Mouse (Mus musculus) heart, postnatal 0 days (tissue): Measurements from ENCODE around the gene Arhgef16. TPM values are rescaled to one million over a fixed set of nuclear protein-coding genes. Genes with fewer than 3 reads are reported as not detected.

Experiments used
- ATAC-seq: fragments of 200-750 bp; cut with Nextera tagmentation; 2 replicates; pipeline ENCODE4 v1.8.0; 2017; ENCODE audit warnings: low read depth, moderate number of reproducible peaks, moderate library complexity; ENCODE audit not compliant: insufficient read depth
- DNase-seq: peaks from one replicate; pipeline ENCODE4 v3.0.0-alpha.2; 2016; ENCODE audit warnings: low spot score
- H3K27ac ChIP-seq: fragments of 300-500 bp; sonication (generic); 2 replicates; pipeline ENCODE4 v1.5.1; 2014; ENCODE audit warnings: low read depth, mild to moderate bottlenecking
- H3K27me3 ChIP-seq: fragments of 300-500 bp; sonication (generic); 2 replicates; pipeline ENCODE4 v1.6.1; 2014; ENCODE audit warnings: low read length, mixed read lengths; ENCODE audit not compliant: control insufficient read depth, insufficient read depth
- H3K36me3 ChIP-seq: fragments of 300-500 bp; sonication (generic); replicated peaks from 2 replicates; pipeline ENCODE4 v1.6.1; 2014; ENCODE audit warnings: low read length, mixed read lengths; ENCODE audit not compliant: control insufficient read depth, insufficient read depth
- H3K4me1 ChIP-seq: fragments of 300-500 bp; sonication (generic); 2 replicates; pipeline ENCODE4 v1.6.1; 2014; ENCODE audit warnings: antibody characterized with exemption; ENCODE audit not compliant: control insufficient read depth, insufficient read depth
- H3K4me2 ChIP-seq: fragments of 300-500 bp; sonication (generic); 2 replicates; pipeline ENCODE4 v1.6.1; 2014; ENCODE audit warnings: low read depth, mild to moderate bottlenecking, low read length, moderate library complexity
- H3K4me3 ChIP-seq: fragments of 300-500 bp; sonication (generic); 2 replicates; pipeline ENCODE4 v1.5.1; 2014; ENCODE audit warnings: low read depth, low read length
- H3K9ac ChIP-seq: fragments of 300-500 bp; sonication (generic); replicated peaks from 2 replicates; pipeline ENCODE4 v1.6.1; 2014; ENCODE audit warnings: low read depth, low read length, mixed read lengths
- H3K9me3 ChIP-seq: fragments of 300-500 bp; sonication (generic); replicated peaks from 2 replicates; pipeline ENCODE4 v1.6.1; 2016; ENCODE audit warnings: low read length; ENCODE audit not compliant: control insufficient read depth
- CTCF ChIP-seq: IDR thresholded peaks from 2 replicates; pipeline ENCODE4 v1.5.1; 2016; ENCODE audit warnings: antibody characterized with exemption, control low read depth, low read depth
- EP300 ChIP-seq: IDR thresholded peaks from 2 replicates; pipeline ENCODE4 v1.6.1; 2016; ENCODE audit warnings: antibody characterized with exemption, low read depth
- WGBS: fragments of 180-500 bp; shearing (Covaris S2); extraction: QIAGEN DNeasy Blood & Tissue Kit; methylation state at CpG from one replicate; pipeline ENCODE4 v1.1.7; 2014; 5-methylcytosine and 5-hydroxymethylcytosine counted together
- polyA plus RNA-seq: library from polyadenylated mRNA; unstranded; fragments of >200 nt; fragmentation: Nextera tagmentation; extraction: Ambion mirVana; gene quantifications from 2 replicates; pipeline ENCODE4 v1.2.1, GENCODE M21; 2015
- total RNA-seq: library from RNA; depleted of rRNA; stranded (reverse); fragments of >200 nt; gene quantifications from 2 replicates; pipeline ENCODE4 v1.2.3, GENCODE M21; 2014; ENCODE audit warnings: low replicate concordance

The Arhgef16 gene
- total and polyA plus RNA-seq, 2 experiments from 2014 or later = 0.49 to 2.6 TPM

- Histone ChIP-seq H3K4me3 (no peak overlapping the region), H3K9ac (no peak overlapping the region), H3K36me3 (no peaks in the 10 kb centered on the region), H3K4me1 (peaks cover 12% of the 10 kb centered on the region), H3K4me2 (no peak overlapping the region), H3K9me3 (no peaks in the 10 kb centered on the region), H3K27me3 (no peaks in the 10 kb centered on the region), H3K27ac (0 out of 2 replicates have a peak overlapping the region, but pooled peaks have one; percentile 30)
- DNase-seq = no peak
- no peak for TF ChIP-seq CTCF
- no peak for TF ChIP-seq EP300
- peak; percentile 53; the same call in 1 of the 2 replicates for ATAC-seq
- 31% methylated on average over 4 of the region's 4 CpGs for WGBS
Observed at GRCm38 (mm10) chr4:154293735-154294201, 7.7 kb downstream of the Arhgef16 start.

- ATAC-seq (no peak), DNase-seq (no peak)
- Histone ChIP-seq H3K4me1 (no peaks in the 10 kb centered on the region), H3K27ac (no peak overlapping the region), H3K9ac (no peak overlapping the region), H3K36me3 (no peaks in the 10 kb centered on the region), H3K4me3 (no peak overlapping the region), H3K27me3 (no peaks in the 10 kb centered on the region), H3K9me3 (no peaks in the 10 kb centered on the region), H3K4me2 (no peak overlapping the region)
- no peak for TF ChIP-seq EP300
- no peak for TF ChIP-seq CTCF
- 54% methylated on average over 7 of the region's 7 CpGs for WGBS
Observed at GRCm38 (mm10) chr4:154283671-154284070, 17.8 kb downstream of the Arhgef16 start.

- Histone ChIP-seq H3K9me3 (no peaks in the 10 kb centered on the region), H3K4me3 (no peak overlapping the region), H3K4me2 (no peak overlapping the region), H3K4me1 (no peaks in the 10 kb centered on the region), H3K27ac (no peak overlapping the region), H3K9ac (no peak overlapping the region), H3K36me3 (0 out of 2 replicates have a peak, but pooled peaks cover under 1% of the 10 kb centered on the region), H3K27me3 (no peaks in the 10 kb centered on the region)
- ATAC-seq (no peak), DNase-seq (no peak)
- WGBS = 59% methylated on average over 9 of the region's 9 CpGs
- no peak for TF ChIP-seq CTCF
- no peak for TF ChIP-seq EP300
Observed at GRCm38 (mm10) chr4:154279481-154279880, 22.0 kb downstream of the Arhgef16 start.

GRCm38 (mm10) chr4:154273000-154273399 is 28.5 kb downstream of the Arhgef16 start:
- Histone ChIP-seq H3K27me3 (no peaks in the 10 kb centered on the region), H3K9ac (no peak overlapping the region), H3K4me3 (no peak overlapping the region), H3K36me3 (0 out of 2 replicates have a peak, but pooled peaks cover 5% of the 10 kb centered on the region), H3K9me3 (no peaks in the 10 kb centered on the region), H3K4me2 (no peak overlapping the region), H3K4me1 (no peaks in the 10 kb centered on the region), H3K27ac (no peak overlapping the region)
- DNase-seq = peak; percentile 34
- ATAC-seq = peak; percentile 27; the same call in 1 of the 2 replicates
- 52% methylated on average over 3 of the region's 3 CpGs for WGBS
- peak; percentile 76 for TF ChIP-seq CTCF
- TF ChIP-seq EP300 = no peak

- Histone ChIP-seq H3K4me3 (no peak overlapping the region), H3K4me1 (no peaks in the 10 kb centered on the region), H3K27ac (no peak overlapping the region), H3K36me3 (0 out of 2 replicates have a peak, but pooled peaks cover 5% of the 10 kb centered on the region), H3K9me3 (no peaks in the 10 kb centered on the region), H3K9ac (no peak overlapping the region), H3K4me2 (no peak overlapping the region), H3K27me3 (no peaks in the 10 kb centered on the region)
- 0 out of 2 replicates have a peak, but pooled peaks have one; percentile 19 for ATAC-seq
- 50% methylated on average over 10 of the region's 10 CpGs for WGBS
- DNase-seq = no peak
- TF ChIP-seq CTCF (no peak), EP300 (no peak)
Observed at GRCm38 (mm10) chr4:154269520-154269919, 32.0 kb downstream of the Arhgef16 start.

- Histone ChIP-seq H3K27me3 (no peaks in the 10 kb centered on the region), H3K4me1 (no peaks in the 10 kb centered on the region), H3K4me3 (no peak overlapping the region), H3K9me3 (no peaks in the 10 kb centered on the region), H3K27ac (no peak overlapping the region), H3K9ac (no peak overlapping the region), H3K4me2 (no peak overlapping the region), H3K36me3 (no peaks in the 10 kb centered on the region)
- no peak for DNase-seq
- 76% methylated on average over 6 of the region's 6 CpGs for WGBS
- TF ChIP-seq CTCF (no peak), EP300 (no peak)
- ATAC-seq = no peak
Observed at GRCm38 (mm10) chr4:154267511-154267910, 34.0 kb downstream of the Arhgef16 start.
